Mouse (Mus musculus): ENCODE data around the gene Cpsf4l. TPM values are rescaled to one million over a fixed set of nuclear protein-coding genes. Genes with fewer than 3 reads are reported as not detected.
"Not testable (repeated sequence)": the region's sequence is repeated elsewhere in the genome, so short reads cannot be mapped to it uniquely, and the experiment has no call there.

Gene Cpsf4l
- polyA plus RNA-seq, 1 experiment: not detected

- Histone ChIP-seq H3K27ac (replicated peaks; ENCODE audit: low read depth, low read length) (no peak overlapping the region), H3K4me3 (ENCODE audit: insufficient read depth, low read depth, low read length) (no peak overlapping the region)
These were observed 36.2 kb downstream of the Cpsf4l start for GRCm38 (mm10) chr11:113673614-113674013.

GRCm38 (mm10) chr11:113669711-113670110 lies 40.1 kb downstream of the Cpsf4l start:
- H3K4me3 ChIP-seq (ENCODE audit: insufficient read depth, low read depth, low read length): no peak overlapping the region
- no peaks in the 10 kb centered on the region for H3K4me1 ChIP-seq (ENCODE audit: control insufficient read depth, insufficient read depth, insufficient read length, low read length)
- H3K27ac ChIP-seq (replicated peaks; ENCODE audit: low read depth, low read length): no peak overlapping the region

More at GRCm38 (mm10) chr11:113673614-113674013, 36.2 kb downstream of the Cpsf4l start:
- H3K4me1 ChIP-seq (ENCODE audit: control insufficient read depth, insufficient read depth, insufficient read length, low read length): peaks cover 2% of the 10 kb centered on the region; the same call in 1 of the 2 replicates

GRCm38 (mm10) chr11:113668857-113669256 lies 41.0 kb downstream of the Cpsf4l start:
- Histone ChIP-seq H3K4me3 (ENCODE audit: insufficient read depth, low read depth, low read length) (no peak overlapping the region), H3K27ac (replicated peaks; ENCODE audit: low read depth, low read length) (no peak overlapping the region), H3K4me1 (ENCODE audit: control insufficient read depth, insufficient read depth, insufficient read length, low read length) (no peaks in the 10 kb centered on the region)

GRCm38 (mm10) chr11:113667704-113668103 lies 42.1 kb downstream of the Cpsf4l start:
- Histone ChIP-seq H3K4me1 (ENCODE audit: control insufficient read depth, insufficient read depth, insufficient read length, low read length) (no peaks in the 10 kb centered on the region), H3K27ac (replicated peaks; ENCODE audit: low read depth, low read length) (no peak overlapping the region), H3K4me3 (ENCODE audit: insufficient read depth, low read depth, low read length) (no peak overlapping the region)

- H3K27ac ChIP-seq (replicated peaks; ENCODE audit: low read depth, low read length): no peak overlapping the region
- H3K4me3 ChIP-seq (ENCODE audit: insufficient read depth, low read depth, low read length): no peak overlapping the region
- no peaks in the 10 kb centered on the region for H3K4me1 ChIP-seq (ENCODE audit: control insufficient read depth, insufficient read depth, insufficient read length, low read length)
These were observed 42.7 kb downstream of the Cpsf4l start for GRCm38 (mm10) chr11:113667122-113667521.

GRCm38 (mm10) chr11:113666648-113667047 lies 43.2 kb downstream of the Cpsf4l start:
- H3K4me1 ChIP-seq (ENCODE audit: control insufficient read depth, insufficient read depth, insufficient read length, low read length): no peaks in the 10 kb centered on the region
- H3K27ac ChIP-seq (replicated peaks; ENCODE audit: low read depth, low read length): no peak overlapping the region
- H3K4me3 ChIP-seq (ENCODE audit: insufficient read depth, low read depth, low read length): no peak overlapping the region

- no peak overlapping the region for H3K27ac ChIP-seq (replicated peaks; ENCODE audit: low read depth, low read length)
- no peak overlapping the region for H3K4me3 ChIP-seq (ENCODE audit: insufficient read depth, low read depth, low read length)
These were observed 43.6 kb downstream of the Cpsf4l start for GRCm38 (mm10) chr11:113666205-113666604.

GRCm38 (mm10) chr11:113664279-113664678 lies 45.5 kb downstream of the Cpsf4l start:
- H3K27ac ChIP-seq (replicated peaks; ENCODE audit: low read depth, low read length): no peak overlapping the region
- no peaks in the 10 kb centered on the region for H3K4me1 ChIP-seq (ENCODE audit: control insufficient read depth, insufficient read depth, insufficient read length, low read length)
- no peak overlapping the region for H3K4me3 ChIP-seq (ENCODE audit: insufficient read depth, low read depth, low read length)

More at GRCm38 (mm10) chr11:113666205-113666604, 43.6 kb downstream of the Cpsf4l start:
- H3K4me1 ChIP-seq (ENCODE audit: control insufficient read depth, insufficient read depth, insufficient read length, low read length): no peaks in the 10 kb centered on the region

GRCm38 (mm10) chr11:113661835-113662351 lies 47.9 kb downstream of the Cpsf4l start:
- Histone ChIP-seq H3K4me3 (ENCODE audit: insufficient read depth, low read depth, low read length) (no peak overlapping the region), H3K27ac (replicated peaks; ENCODE audit: low read depth, low read length) (no peak overlapping the region), H3K4me1 (ENCODE audit: control insufficient read depth, insufficient read depth, insufficient read length, low read length) (no peaks in the 10 kb centered on the region)

- Histone ChIP-seq H3K27ac (replicated peaks; ENCODE audit: low read depth, low read length) (no peak overlapping the region), H3K4me3 (ENCODE audit: insufficient read depth, low read depth, low read length) (no peak overlapping the region), H3K4me1 (ENCODE audit: control insufficient read depth, insufficient read depth, insufficient read length, low read length) (no peaks in the 10 kb centered on the region)
These were observed 48.9 kb downstream of the Cpsf4l start for GRCm38 (mm10) chr11:113660940-113661339.

GRCm38 (mm10) chr11:113660213-113660612 lies 49.6 kb downstream of the Cpsf4l start:
- not testable (repeated sequence) for H3K4me3 ChIP-seq (ENCODE audit: insufficient read depth, low read depth, low read length); H3K4me1 ChIP-seq (ENCODE audit: control insufficient read depth, insufficient read depth, insufficient read length, low read length); H3K27ac ChIP-seq (replicated peaks; ENCODE audit: low read depth, low read length)

GRCm38 (mm10) chr11:113658763-113659162 lies 51.1 kb downstream of the Cpsf4l start:
- no peak overlapping the region for H3K4me3 ChIP-seq (ENCODE audit: insufficient read depth, low read depth, low read length)
- no peak overlapping the region for H3K27ac ChIP-seq (replicated peaks; ENCODE audit: low read depth, low read length)
- no peaks in the 10 kb centered on the region for H3K4me1 ChIP-seq (ENCODE audit: control insufficient read depth, insufficient read depth, insufficient read length, low read length)

- H3K27ac ChIP-seq (replicated peaks; ENCODE audit: low read depth, low read length): no peak overlapping the region
- H3K4me1 ChIP-seq (ENCODE audit: control insufficient read depth, insufficient read depth, insufficient read length, low read length): no peaks in the 10 kb centered on the region
- no peak overlapping the region for H3K4me3 ChIP-seq (ENCODE audit: insufficient read depth, low read depth, low read length)
These were observed 51.5 kb downstream of the Cpsf4l start for GRCm38 (mm10) chr11:113658319-113658718.

GRCm38 (mm10) chr11:113657221-113657620 lies 52.6 kb downstream of the Cpsf4l start:
- Histone ChIP-seq H3K27ac (replicated peaks; ENCODE audit: low read depth, low read length) (no peak overlapping the region), H3K4me1 (ENCODE audit: control insufficient read depth, insufficient read depth, insufficient read length, low read length) (no peaks in the 10 kb centered on the region), H3K4me3 (ENCODE audit: insufficient read depth, low read depth, low read length) (no peak overlapping the region)

GRCm38 (mm10) chr11:113656511-113656932 lies 53.3 kb downstream of the Cpsf4l start:
- no peak overlapping the region for H3K4me3 ChIP-seq (ENCODE audit: insufficient read depth, low read depth, low read length)
- no peaks in the 10 kb centered on the region for H3K4me1 ChIP-seq (ENCODE audit: control insufficient read depth, insufficient read depth, insufficient read length, low read length)
- H3K27ac ChIP-seq (replicated peaks; ENCODE audit: low read depth, low read length): no peak overlapping the region

GRCm38 (mm10) chr11:113654561-113655270 lies 55.1 kb downstream of the Cpsf4l start:
- H3K4me3 ChIP-seq (ENCODE audit: insufficient read depth, low read depth, low read length): no peak overlapping the region
- peaks cover 6% of the 10 kb centered on the region; the same call in 1 of the 2 replicates for H3K4me1 ChIP-seq (ENCODE audit: control insufficient read depth, insufficient read depth, insufficient read length, low read length)
- no peak overlapping the region for H3K27ac ChIP-seq (replicated peaks; ENCODE audit: low read depth, low read length)
